Mouse (Mus musculus) stomach, embryonic 16.5 days (tissue): ENCODE results near the gene Rrnad1. TPM values are rescaled to one million over a fixed set of nuclear protein-coding genes. Genes with fewer than 3 reads are reported as not detected.

Experiments used
- ATAC-seq: fragments of 200-750 bp; cut with Nextera tagmentation; 2 replicates; pipeline ENCODE4 v1.8.0; 2017; ENCODE audit warnings: moderate number of reproducible peaks, moderate TSS enrichment; ENCODE audit not compliant: insufficient read depth, low FRiP score
- H3K27ac ChIP-seq: fragments of 300-500 bp; sonication (generic); 2 replicates; pipeline ENCODE4 v1.5.1; 2014; ENCODE audit warnings: low read length
- H3K27me3 ChIP-seq: fragments of 300-500 bp; sonication (generic); 2 replicates; pipeline ENCODE4 v1.6.1; 2014; ENCODE audit warnings: low read length, control low read depth, mixed read lengths; ENCODE audit not compliant: control insufficient read depth, insufficient read depth
- H3K36me3 ChIP-seq: fragments of 300-500 bp; sonication (generic); 2 replicates; pipeline ENCODE4 v1.6.1; 2014; ENCODE audit warnings: low read length; ENCODE audit not compliant: control insufficient read depth, insufficient read depth
- H3K4me1 ChIP-seq: fragments of 300-500 bp; sonication (generic); 2 replicates; pipeline ENCODE4 v1.6.1; 2014; ENCODE audit warnings: low read length, control low read depth, mixed read lengths; ENCODE audit not compliant: control insufficient read depth, insufficient read depth
- H3K4me2 ChIP-seq: fragments of 300-500 bp; sonication (generic); 2 replicates; pipeline ENCODE4 v1.6.1; 2014; ENCODE audit warnings: low read depth, low read length, mixed read lengths
- H3K4me3 ChIP-seq: fragments of 300-500 bp; sonication (generic); replicated peaks from 2 replicates; pipeline ENCODE4 v1.5.1; 2014; ENCODE audit warnings: mild to moderate bottlenecking, low read length
- H3K9ac ChIP-seq: fragments of 300-500 bp; sonication (generic); 2 replicates; pipeline ENCODE4 v1.6.1; 2014; ENCODE audit warnings: low read length
- H3K9me3 ChIP-seq: fragments of 300-500 bp; sonication (generic); replicated peaks from 2 replicates; pipeline ENCODE4 v1.6.1; 2016; ENCODE audit warnings: low read length, control low read depth; ENCODE audit not compliant: control insufficient read depth
- WGBS: fragments of 180-500 bp; shearing (Covaris S2); extraction: QIAGEN DNeasy Blood & Tissue Kit; methylation state at CpG from one replicate; pipeline ENCODE4 v1.1.7; 2014; 5-methylcytosine and 5-hydroxymethylcytosine counted together
- polyA plus RNA-seq: library from polyadenylated mRNA; unstranded; fragments of >200 nt; fragmentation: Nextera tagmentation; extraction: Ambion mirVana; gene quantifications from 2 replicates; pipeline ENCODE4 v1.2.1, GENCODE M21; 2015

Rrnad1 gene
- polyA plus RNA-seq, 1 experiment from 2014 or later = 19.8 TPM

- H3K36me3 ChIP-seq = no peaks in the 10 kb centered on the region
- no peak for ATAC-seq
- no peaks in the 10 kb centered on the region for H3K27me3 ChIP-seq
- H3K9me3 ChIP-seq = no peaks in the 10 kb centered on the region; the same call in 1 of the 2 replicates
- H3K4me3 ChIP-seq = peak overlapping the region; percentile 65
- 0 out of 2 replicates have a peak overlapping the region, but pooled peaks have one; percentile 92 for H3K27ac ChIP-seq
- H3K9ac ChIP-seq = peak overlapping the region; percentile 82
- peaks cover 16% of the 10 kb centered on the region for H3K4me1 ChIP-seq
- WGBS = 6% methylated on average over 3 of the region's 3 CpGs
- peak overlapping the region; percentile 84 for H3K4me2 ChIP-seq
Observed at GRCm38 (mm10) chr3:87884291-87884690, 46.2 kb downstream of the Rrnad1 start.

- no peak for ATAC-seq
- Histone ChIP-seq H3K27me3 (no peaks in the 10 kb centered on the region), H3K36me3 (no peaks in the 10 kb centered on the region), H3K9me3 (no peaks in the 10 kb centered on the region), H3K27ac (no peak overlapping the region), H3K4me3 (no peak overlapping the region), H3K9ac (no peak overlapping the region), H3K4me2 (no peak overlapping the region), H3K4me1 (no peaks in the 10 kb centered on the region)
- 90% methylated on average over 4 of the region's 4 CpGs for WGBS
Observed at GRCm38 (mm10) chr3:87877730-87878129, 52.8 kb downstream of the Rrnad1 start.

Other genes with a start within 250 kb of the Rrnad1 start
- 0.63 and 1.0 TPM in 2 replicates for gene Lrrc71, start 182.1 kb downstream of the Rrnad1 start, polyA plus RNA-seq
- 1.4 and 2.0 TPM in 2 replicates for gene Ntrk1, start 135.6 kb downstream of the Rrnad1 start, polyA plus RNA-seq
- gene Insrr, start 133.8 kb downstream of the Rrnad1 start, polyA plus RNA-seq = 0.41 and 0.50 TPM in 2 replicates
- gene Pear1, start 106.4 kb downstream of the Rrnad1 start, polyA plus RNA-seq = 22.6 and 25.5 TPM in 2 replicates
- gene Sh2d2a, start 84.0 kb downstream of the Rrnad1 start, polyA plus RNA-seq = 0.16 and 0.26 TPM in 2 replicates
- 6.7 and 7.5 TPM in 2 replicates for gene Prcc, start 45.1 kb downstream of the Rrnad1 start, polyA plus RNA-seq
- gene Hdgf, start 24.4 kb downstream of the Rrnad1 start, polyA plus RNA-seq = 82.1 and 83.1 TPM in 2 replicates
- 66.2 and 77.2 TPM in 2 replicates for gene Mrpl24, start 11.2 kb downstream of the Rrnad1 start, polyA plus RNA-seq
- 40.8 and 41.5 TPM in 2 replicates for gene Isg20l2, start 403 bp downstream of the Rrnad1 start, polyA plus RNA-seq
- 29.4 and 43.3 TPM in 2 replicates for gene Crabp2, start 17.9 kb upstream of the Rrnad1 start, polyA plus RNA-seq
- 7.7 and 10.2 TPM in 2 replicates for gene Nes, start 40.4 kb upstream of the Rrnad1 start, polyA plus RNA-seq
- gene Bcan, start 69.5 kb upstream of the Rrnad1 start, polyA plus RNA-seq = 0.34 and 0.52 TPM in 2 replicates
- gene Hapln2, start 96.9 kb upstream of the Rrnad1 start, polyA plus RNA-seq = 0.18 TPM in 1 of 2 replicates, not detected in the other
- 29.7 and 30.1 TPM in 2 replicates for gene Gpatch4, start 112.4 kb upstream of the Rrnad1 start, polyA plus RNA-seq
- 166 and 173 TPM in 2 replicates for gene Naxe, start 127.8 kb upstream of the Rrnad1 start, polyA plus RNA-seq
- not detected in 2 replicates for gene Ttc24, start 147.6 kb upstream of the Rrnad1 start, polyA plus RNA-seq
- gene Iqgap3, start 151.3 kb upstream of the Rrnad1 start, polyA plus RNA-seq = 17.1 and 22.0 TPM in 2 replicates
- gene Mef2d, start 211.7 kb upstream of the Rrnad1 start, polyA plus RNA-seq = 15.4 and 18.2 TPM in 2 replicates